Mouse (Mus musculus) testis, adult 2 months (tissue): Measurements from ENCODE around the gene Fat2.

Experiments
- CTCF ChIP-seq: fragments of 200-500 bp; IDR thresholded peaks from 2 replicates; pipeline ENCODE4 v1.5.1; 2012; ENCODE audit warnings: low read depth, mild to moderate bottlenecking, inconsistent platforms, low read length, moderate library complexity; ENCODE audit not compliant: control insufficient read depth, insufficient read depth, insufficient replicate concordance
- POLR2A ChIP-seq: fragments of 200-500 bp; IDR thresholded peaks from 2 replicates; pipeline ENCODE4 v1.6.1; 2012; ENCODE audit warnings: low read depth, mild to moderate bottlenecking, inconsistent platforms, low read length, moderate library complexity; ENCODE audit not compliant: control insufficient read depth

- no peak for TF ChIP-seq CTCF
- no peak for TF ChIP-seq POLR2A
Observed at GRCm38 (mm10) chr11:55274756-55275155, 61.6 kb downstream of the Fat2 start.
